Mouse (Mus musculus) limb, embryonic 11.5 days (tissue): ENCODE measurements around the gene Psmd9. TPM values are rescaled to one million over a fixed set of nuclear protein-coding genes. Genes with fewer than 3 reads are reported as not detected.
A peak's percentile ranks its signal among the peaks of the same experiment; 100 is the strongest.

Experiments used
- ATAC-seq: fragments of 200-750 bp; cut with Nextera tagmentation; 2 replicates; pipeline ENCODE4 v1.8.0; 2017; ENCODE audit warnings: low read depth; ENCODE audit not compliant: insufficient number of reproducible peaks, low FRiP score, low TSS enrichment
- DNase-seq: peaks from one replicate; pipeline ENCODE4 v3.0.0-alpha.2; 2015; ENCODE audit warnings: low spot score
- H3K27ac ChIP-seq: fragments of 300-500 bp; sonication (generic); replicated peaks from 2 replicates; pipeline ENCODE4 v1.5.1; 2014; ENCODE audit warnings: low read depth, mild to moderate bottlenecking, low read length
- H3K27me3 ChIP-seq: fragments of 300-500 bp; sonication (generic); 2 replicates; pipeline ENCODE4 v1.6.1; 2014; ENCODE audit warnings: mild to moderate bottlenecking, low read length, mixed read lengths; ENCODE audit not compliant: control insufficient read depth, insufficient read depth
- H3K36me3 ChIP-seq: fragments of 300-500 bp; sonication (generic); 2 replicates; pipeline ENCODE4 v1.6.1; 2014; ENCODE audit warnings: mild to moderate bottlenecking, low read length, moderate library complexity, mixed read lengths; ENCODE audit not compliant: control insufficient read depth, insufficient read depth
- H3K4me1 ChIP-seq: fragments of 300-500 bp; sonication (generic); 2 replicates; pipeline ENCODE4 v1.6.1; 2014; ENCODE audit warnings: low read length, mixed read lengths; ENCODE audit not compliant: control insufficient read depth, insufficient read depth
- H3K4me2 ChIP-seq: fragments of 300-500 bp; sonication (generic); 2 replicates; pipeline ENCODE4 v1.6.1; 2014; ENCODE audit warnings: low read depth, mild to moderate bottlenecking, moderate library complexity; ENCODE audit not compliant: severe bottlenecking
- H3K4me3 ChIP-seq: fragments of 300-500 bp; sonication (generic); 2 replicates; pipeline ENCODE4 v1.5.1; 2014; ENCODE audit warnings: low read depth, low read length
- H3K9ac ChIP-seq: fragments of 300-500 bp; sonication (generic); 2 replicates; pipeline ENCODE4 v1.6.1; 2014; ENCODE audit warnings: mild to moderate bottlenecking, low read length
- H3K9me3 ChIP-seq: fragments of 300-500 bp; sonication (generic); 2 replicates; pipeline ENCODE4 v1.6.1; 2016; ENCODE audit warnings: low read length; ENCODE audit not compliant: control insufficient read depth
- WGBS: fragments of 180-500 bp; shearing (Covaris S2); extraction: QIAGEN DNeasy Blood & Tissue Kit; methylation state at CpG from one replicate; pipeline ENCODE4 v1.1.7; 2014; 5-methylcytosine and 5-hydroxymethylcytosine counted together
- polyA plus RNA-seq: library from polyadenylated mRNA; unstranded; fragments of >200 nt; fragmentation: Nextera tagmentation; extraction: Ambion mirVana; gene quantifications from 2 replicates; pipeline ENCODE4 v1.2.1, GENCODE M21; 2014

The Psmd9 gene
- polyA plus RNA-seq, 1 experiment from 2014 or later = 85.8 TPM

DNA sequence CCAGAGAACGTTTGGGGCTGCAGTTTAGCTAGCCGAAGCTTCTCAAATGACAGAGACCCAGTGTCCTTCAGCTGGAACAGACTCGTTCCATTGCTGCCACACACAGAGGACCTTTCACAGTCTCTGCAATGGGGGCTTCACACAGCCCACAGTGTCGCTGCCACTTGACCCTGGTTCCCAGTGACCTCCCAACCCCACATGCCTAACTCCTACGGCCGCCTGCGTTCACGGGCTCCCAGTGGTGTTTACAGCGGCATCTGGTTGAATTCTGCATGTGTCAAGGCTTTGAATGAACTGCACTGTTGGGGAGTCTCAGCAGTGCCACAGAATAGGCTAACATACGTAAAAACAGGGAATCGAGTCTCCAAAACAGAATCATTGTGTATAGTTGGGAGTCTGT lies 101.7 kb downstream of the Psmd9 start:
- no peaks in the 10 kb centered on the region for H3K27me3 ChIP-seq
- no peaks in the 10 kb centered on the region for H3K9me3 ChIP-seq
- H3K4me2 ChIP-seq = no peak overlapping the region
- DNase-seq = no peak
- no peak overlapping the region for H3K4me3 ChIP-seq
- H3K4me1 ChIP-seq = no peaks in the 10 kb centered on the region
- 0 out of 2 replicates have a peak overlapping the region, but pooled peaks have one; percentile 30 for H3K27ac ChIP-seq
- no peaks in the 10 kb centered on the region for H3K36me3 ChIP-seq
- no peak for ATAC-seq
- 72% methylated on average over 11 of the region's 11 CpGs for WGBS
- H3K9ac ChIP-seq = no peak overlapping the region

DNA sequence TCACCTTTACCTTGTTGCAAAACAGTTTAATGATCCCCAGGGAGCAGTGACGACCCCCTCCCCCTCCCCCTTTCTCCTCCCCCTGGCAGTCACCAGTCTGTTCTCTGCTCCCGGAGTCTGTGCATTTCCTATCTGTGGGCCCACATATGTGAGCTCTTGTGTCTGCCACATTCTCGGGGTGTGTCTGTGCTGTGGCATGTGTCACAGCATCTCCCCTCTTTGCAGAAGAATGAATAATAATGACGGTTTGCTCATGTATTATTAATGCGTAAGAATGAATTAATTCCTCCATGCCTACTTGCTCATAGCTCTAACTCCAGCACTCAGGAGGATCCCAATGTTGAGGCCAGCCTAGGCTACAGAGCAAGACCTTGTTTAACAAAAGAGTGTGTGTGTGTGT lies 103.7 kb downstream of the Psmd9 start:
- H3K36me3 ChIP-seq = no peaks in the 10 kb centered on the region
- H3K27me3 ChIP-seq = no peaks in the 10 kb centered on the region
- no peak overlapping the region for H3K4me3 ChIP-seq
- ATAC-seq (no peak), DNase-seq (no peak)
- H3K4me1 ChIP-seq = no peaks in the 10 kb centered on the region
- H3K9me3 ChIP-seq = no peaks in the 10 kb centered on the region
- 71% methylated on average over 5 of the region's 5 CpGs for WGBS
- H3K9ac ChIP-seq = no peak overlapping the region
- no peak overlapping the region for H3K27ac ChIP-seq
- H3K4me2 ChIP-seq = no peak overlapping the region

DNA sequence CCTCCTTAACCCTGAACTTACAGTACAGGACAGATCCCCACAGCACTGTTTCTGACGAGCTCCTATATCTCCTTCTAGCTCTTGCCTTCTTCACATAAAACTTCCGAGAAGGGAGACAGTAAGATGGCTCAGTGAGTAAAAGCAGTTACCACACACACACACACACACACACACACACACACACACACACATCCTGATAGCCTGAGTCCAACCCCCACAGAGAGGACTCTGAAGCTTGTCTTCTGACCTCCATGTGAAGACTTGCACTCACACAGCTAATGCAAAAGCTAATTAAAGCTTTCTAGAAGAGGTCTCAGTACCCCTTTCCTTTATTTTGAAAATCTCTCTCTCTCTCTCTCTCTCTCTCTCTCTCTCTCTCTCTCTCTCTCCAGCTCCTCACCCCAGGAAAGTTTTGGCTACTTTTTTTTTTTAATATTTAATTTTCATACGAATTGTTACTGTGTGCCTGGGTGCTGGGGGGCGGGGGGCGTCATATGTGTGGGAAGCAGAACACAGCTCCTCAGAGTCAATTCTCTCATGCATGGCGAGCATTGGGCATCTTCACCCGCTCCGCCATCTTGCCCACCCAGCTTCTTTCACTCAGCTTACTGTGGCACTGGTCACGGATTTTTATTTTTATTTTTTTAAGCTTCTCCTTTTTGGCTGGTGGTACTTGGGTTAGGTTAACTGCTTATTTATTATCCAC lies 107.6 kb downstream of the Psmd9 start:
- Histone ChIP-seq H3K36me3 (no peaks in the 10 kb centered on the region), H3K4me1 (no peaks in the 10 kb centered on the region), H3K9ac (no peak overlapping the region), H3K27me3 (no peaks in the 10 kb centered on the region), H3K9me3 (no peaks in the 10 kb centered on the region), H3K4me3 (no peak overlapping the region), H3K4me2 (no peak overlapping the region), H3K27ac (no peak overlapping the region)
- ATAC-seq = no peak
- 84% methylated on average over 9 of the region's 9 CpGs for WGBS
- DNase-seq = no peak

DNA sequence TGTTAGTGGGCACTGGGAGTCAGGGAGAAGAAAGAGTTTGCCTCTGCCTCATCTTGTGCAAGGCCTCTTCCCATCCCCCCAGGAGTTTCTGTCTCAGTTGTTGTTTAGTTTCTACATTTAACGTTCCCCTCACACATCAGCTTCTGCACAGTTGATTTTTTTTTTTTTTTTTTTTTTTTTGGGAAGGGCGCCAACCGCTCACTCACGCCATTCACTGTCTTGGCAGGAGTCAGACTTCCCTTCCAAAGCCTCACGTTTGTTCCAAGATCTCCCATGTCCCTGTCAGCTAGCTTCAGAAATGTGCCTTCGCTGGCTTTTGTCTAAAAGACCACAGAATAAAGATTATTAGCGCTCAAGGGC lies 108.1 kb downstream of the Psmd9 start:
- no peaks in the 10 kb centered on the region for H3K36me3 ChIP-seq
- H3K27ac ChIP-seq = no peak overlapping the region
- no peak for ATAC-seq
- H3K9me3 ChIP-seq = no peaks in the 10 kb centered on the region
- H3K4me3 ChIP-seq = no peak overlapping the region
- 80% methylated on average over 7 of the region's 7 CpGs for WGBS
- no peaks in the 10 kb centered on the region for H3K27me3 ChIP-seq
- H3K4me2 ChIP-seq = no peak overlapping the region
- H3K4me1 ChIP-seq = no peaks in the 10 kb centered on the region
- H3K9ac ChIP-seq = no peak overlapping the region
- DNase-seq = no peak

DNA sequence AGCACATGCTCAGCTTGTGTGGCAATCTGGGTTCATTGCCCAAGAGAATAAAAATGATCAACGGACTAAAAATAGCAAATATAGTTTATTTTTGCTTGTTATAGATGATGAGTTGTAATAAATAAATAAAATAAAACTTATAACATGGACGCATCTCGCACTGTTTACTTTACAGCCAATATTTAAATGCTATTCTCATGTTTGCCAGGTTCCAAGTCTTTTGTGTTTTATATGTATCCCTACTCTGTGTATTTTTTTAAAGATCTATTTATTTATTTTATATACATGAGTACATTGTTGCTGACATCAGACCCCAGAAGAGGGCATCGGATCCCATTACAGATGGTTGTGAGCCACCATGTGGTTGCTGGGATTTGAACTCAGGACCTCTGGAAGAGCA lies 108.5 kb downstream of the Psmd9 start:
- H3K9ac ChIP-seq = no peak overlapping the region
- no peaks in the 10 kb centered on the region for H3K4me1 ChIP-seq
- 92% methylated on average over 4 of the region's 4 CpGs for WGBS

DNA sequence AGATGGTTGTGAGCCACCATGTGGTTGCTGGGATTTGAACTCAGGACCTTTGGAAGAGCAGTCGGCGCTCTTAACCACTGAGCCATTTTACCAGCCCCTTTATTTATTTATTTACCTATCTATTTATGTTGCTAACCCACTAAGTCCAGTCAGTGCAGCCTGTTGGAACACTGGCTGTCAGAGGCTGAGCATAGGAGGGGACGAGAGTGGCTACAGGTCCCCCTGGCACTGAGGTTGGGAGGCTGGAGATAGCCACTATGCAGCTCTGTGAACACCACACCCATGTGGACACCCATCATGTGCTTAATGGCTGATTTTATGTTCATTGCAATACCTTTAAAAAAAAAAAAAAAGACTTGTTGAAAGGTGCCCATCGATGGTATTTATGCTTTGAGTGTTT lies 110.0 kb downstream of the Psmd9 start:
- Histone ChIP-seq H3K27ac (no peak overlapping the region), H3K9me3 (no peaks in the 10 kb centered on the region), H3K36me3 (no peaks in the 10 kb centered on the region), H3K4me3 (no peak overlapping the region), H3K9ac (no peak overlapping the region), H3K4me2 (no peak overlapping the region), H3K27me3 (no peaks in the 10 kb centered on the region), H3K4me1 (no peaks in the 10 kb centered on the region)
- ATAC-seq = no peak
- WGBS = 86% methylated on average over 4 of the region's 4 CpGs
- no peak for DNase-seq

More for the DNA sequence above, 108.5 kb downstream of the Psmd9 start:
- Histone ChIP-seq H3K4me3 (no peak overlapping the region), H3K9me3 (no peaks in the 10 kb centered on the region), H3K36me3 (no peaks in the 10 kb centered on the region), H3K4me2 (no peak overlapping the region), H3K27ac (no peak overlapping the region), H3K27me3 (no peaks in the 10 kb centered on the region)
- ATAC-seq = no peak
- no peak for DNase-seq

DNA sequence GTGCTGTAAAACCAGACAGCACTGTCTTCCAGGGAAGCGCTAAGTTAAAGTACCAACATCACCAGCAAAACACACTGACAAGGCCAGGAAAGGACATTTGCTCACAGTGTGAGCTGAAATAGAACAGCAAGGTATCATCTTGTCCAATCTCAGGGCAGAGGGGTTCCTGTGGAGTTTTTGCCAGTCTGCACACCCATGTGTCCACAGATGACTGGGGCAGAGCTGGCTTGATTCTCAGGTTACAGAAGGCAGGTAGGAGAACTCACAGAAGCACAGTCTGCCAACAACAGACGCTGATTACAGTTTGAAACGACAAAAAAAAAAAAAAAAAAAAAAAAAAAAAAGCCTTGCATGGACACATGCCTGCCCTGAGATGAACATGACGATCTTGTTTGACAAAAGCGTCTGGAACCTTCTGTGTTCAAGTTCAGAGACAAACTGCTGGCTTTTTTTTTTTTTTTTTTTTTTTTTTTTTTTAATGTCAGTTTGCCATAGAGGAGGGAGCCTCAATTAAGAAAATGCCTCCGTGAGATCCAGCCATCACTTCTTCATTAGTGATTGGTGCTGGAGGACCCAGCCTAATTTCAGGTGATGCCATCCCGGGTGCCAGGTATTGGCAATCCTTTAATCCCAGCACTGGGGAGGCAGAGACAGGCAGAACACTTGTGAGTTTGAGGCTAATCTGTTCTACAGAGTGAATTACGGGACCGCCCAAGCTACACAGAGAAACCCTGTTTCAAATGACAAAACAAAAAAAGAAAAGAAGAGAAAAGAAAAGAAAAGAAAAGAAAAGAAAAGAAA lies 112.3 kb downstream of the Psmd9 start:
- Histone ChIP-seq H3K4me1 (no peaks in the 10 kb centered on the region), H3K9me3 (no peaks in the 10 kb centered on the region), H3K27ac (no peak overlapping the region), H3K9ac (no peak overlapping the region), H3K27me3 (no peaks in the 10 kb centered on the region), H3K36me3 (no peaks in the 10 kb centered on the region), H3K4me3 (no peak overlapping the region), H3K4me2 (no peak overlapping the region)
- ATAC-seq (no peak), DNase-seq (no peak)
- WGBS = 77% methylated on average over 9 of the region's 9 CpGs

DNA sequence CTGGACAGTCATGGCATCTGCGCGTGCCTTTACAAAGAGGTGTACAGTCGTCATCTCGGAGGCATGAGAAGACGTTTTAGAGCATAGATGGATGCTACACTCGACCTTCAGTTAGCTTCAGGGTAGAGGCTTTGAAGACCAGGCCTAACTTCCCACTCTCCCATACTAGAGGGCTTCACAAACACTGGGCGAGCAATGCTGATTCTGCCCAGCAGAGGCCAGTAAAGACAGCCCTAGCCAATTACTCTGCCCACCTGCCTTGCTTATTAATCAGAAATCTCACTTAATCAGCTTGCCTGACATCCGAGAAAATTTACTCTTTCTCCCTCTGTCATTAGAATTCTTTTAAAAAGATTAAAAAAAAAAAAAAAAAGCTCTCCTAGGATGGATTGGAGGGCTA lies 116.0 kb downstream of the Psmd9 start:
- no peak for ATAC-seq
- no peak overlapping the region for H3K9ac ChIP-seq

More for the DNA sequence above, 116.0 kb downstream of the Psmd9 start:
- Histone ChIP-seq H3K4me3 (no peak overlapping the region), H3K27me3 (no peaks in the 10 kb centered on the region), H3K36me3 (no peaks in the 10 kb centered on the region), H3K4me2 (no peak overlapping the region), H3K4me1 (no peaks in the 10 kb centered on the region), H3K27ac (no peak overlapping the region), H3K9me3 (no peaks in the 10 kb centered on the region; the same call in 1 of the 2 replicates)
- no peak for DNase-seq
- 44% methylated on average over 8 of the region's 8 CpGs for WGBS
